Mouse (Mus musculus): ENCODE results near the gene Slc25a48.

GRCm38 (mm10) chr13:56428724-56429500, 9.2 kb upstream of the Slc25a48 start:
- TF ChIP-seq CTCF (IDR thresholded peaks at IDR 0.05; ENCODE audit: extremely low read depth, insufficient read depth, insufficient read length, insufficient replicate concordance) (peak; percentile 27; the same call in 1 of the 2 replicates), POLR2A (IDR thresholded peaks at IDR 0.05; ENCODE audit: low read depth, low read length) (no peak)
